Mouse (Mus musculus): ENCODE measurements around the gene Parp3. TPM values are rescaled to one million over a fixed set of nuclear protein-coding genes. Genes with fewer than 3 reads are reported as not detected.

The Parp3 gene
- polyA plus RNA-seq, 1 experiment from 2014 or later = 58.0 TPM

DNA sequence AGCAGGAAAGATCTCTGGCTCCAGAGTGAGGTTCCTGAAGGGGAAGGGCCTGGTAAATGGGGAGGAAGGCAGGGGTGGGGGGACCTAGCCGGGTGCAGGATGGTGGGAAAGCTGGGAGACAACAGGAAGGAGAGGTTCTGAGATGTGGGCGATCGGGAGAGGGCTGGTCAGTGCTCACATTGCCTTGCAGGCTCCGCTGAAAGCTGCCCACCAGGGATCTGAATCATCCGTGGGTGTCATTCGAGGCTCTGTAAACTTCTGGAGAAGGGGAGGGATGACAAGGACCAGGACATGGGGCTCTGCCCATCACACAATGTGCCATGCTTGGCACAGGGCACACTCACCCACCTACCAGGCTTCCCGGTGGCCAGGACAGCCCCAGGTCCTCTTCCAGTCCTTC lies 43.4 kb downstream of the Parp3 start:
- ATAC-seq (no peak), DNase-seq (ENCODE audit: low read depth, low spot score) (no peak)
- CTCF ChIA-PET = no interaction called here
- in situ Hi-C loops (cut with MboI; ENCODE audit: low pct_unique_long_range_greater_than_20kb) = no loop called here
- POLR2A ChIA-PET = interaction anchor here (1.2 kb wide), 1 partner anchor 15 kb away, joined by 4 read pairs; no protein-coding TSS in a partner anchor
- no peak for TF ChIP-seq CTCF (IDR thresholded peaks at IDR 0.05)
- no peaks in the 10 kb centered on the region for H3K27me3 ChIP-seq

DNA sequence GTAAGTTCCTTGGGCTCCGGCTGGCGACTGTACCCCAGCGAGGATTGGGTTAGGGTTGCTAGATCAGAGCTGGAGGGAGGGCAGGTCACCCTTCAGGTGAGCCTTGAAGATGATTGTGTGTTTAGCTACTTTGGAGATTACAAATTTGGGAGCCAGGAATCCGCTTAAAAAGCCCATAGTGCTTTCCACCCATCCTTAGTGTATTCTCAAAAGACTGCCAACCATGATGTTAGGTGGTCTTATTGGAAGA lies 46.8 kb downstream of the Parp3 start:
- POLR2A ChIA-PET = interaction anchor here (0.6 to 1.6 kb wide), 9 partner anchors 13 to 149 kb away, joined by 3 to 12 read pairs (median 4); partner anchors contain the start of genes Parp3, Pcbp4, Poc1a and Rrp9
- no peaks in the 10 kb centered on the region for H3K27me3 ChIP-seq
- DNase-seq (ENCODE audit: low read depth, low spot score) = no peak
- CTCF ChIA-PET = interaction anchor here (0.8 to 3.7 kb wide), 4 partner anchors 8 to 149 kb away, joined by 3 to 33 read pairs (median 3); partner anchors contain the start of genes Parp3, Poc1a and Rrp9
- ATAC-seq = peak; percentile 1
- in situ Hi-C loops (cut with MboI; ENCODE audit: low pct_unique_long_range_greater_than_20kb) = no loop called here
- no peak for TF ChIP-seq CTCF (IDR thresholded peaks at IDR 0.05)

DNA sequence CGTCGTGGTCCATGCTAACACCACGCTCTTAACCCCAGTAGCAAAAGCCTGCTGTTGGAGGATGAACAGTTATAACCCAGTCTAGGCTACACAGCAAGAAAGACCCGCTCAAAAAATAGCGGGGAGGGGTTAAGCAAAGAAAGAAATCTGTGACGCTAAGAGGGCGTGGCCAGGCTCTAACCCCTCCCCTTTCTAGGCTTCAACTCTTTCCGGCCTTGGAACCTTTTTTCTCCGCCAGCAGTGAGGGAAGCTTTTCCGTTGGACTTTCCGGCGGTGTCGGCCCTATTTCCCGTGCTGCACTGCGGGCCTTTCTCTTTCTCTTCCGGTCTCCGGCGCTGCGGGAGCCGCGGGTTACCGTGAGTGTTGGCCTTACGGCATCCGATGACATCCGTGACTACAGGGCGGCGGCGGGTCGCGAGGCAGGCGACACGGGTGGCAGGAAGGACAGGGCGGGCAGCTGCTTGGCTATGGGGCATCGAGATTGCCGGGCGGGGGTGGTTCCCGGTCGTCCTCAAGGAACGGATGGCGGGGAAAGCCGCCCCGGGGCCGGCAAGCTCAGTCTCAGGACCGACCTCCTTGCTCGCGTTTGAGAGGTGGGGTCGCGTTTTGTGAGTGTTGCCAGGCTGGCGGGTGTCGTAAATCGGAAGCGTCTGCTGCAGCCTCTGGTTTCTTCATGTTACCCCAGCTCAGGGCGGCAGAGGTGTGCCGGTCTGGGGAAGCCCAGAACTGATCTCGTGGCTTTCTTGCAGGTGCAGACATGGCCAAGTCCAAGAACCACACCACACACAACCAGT lies 47.3 kb downstream of the Parp3 start, which contains the start of gene Rpl29:
Gene Rpl29, plus strand, starts transcription at position 234 of the 794 bp plus-strand sequence.
- in situ Hi-C loops (cut with MboI; ENCODE audit: low pct_unique_long_range_greater_than_20kb) = no loop called here
- POLR2A ChIA-PET = interaction anchor here (0.6 to 1.6 kb wide), 10 partner anchors 14 to 148 kb away, joined by 3 to 12 read pairs (median 4); partner anchors contain the start of genes Parp3, Pcbp4, Poc1a and Rrp9
- TF ChIP-seq CTCF (IDR thresholded peaks at IDR 0.05) = no peak
- ATAC-seq = peak; percentile 68
- CTCF ChIA-PET = interaction anchor here (0.7 to 3.7 kb wide), 6 partner anchors 8 to 460 kb away, joined by 3 to 33 read pairs (median 3); partner anchors contain the start of genes Parp3, Poc1a and Rrp9
- DNase-seq (ENCODE audit: low read depth, low spot score) = peak; percentile 76
- H3K27me3 ChIP-seq = no peaks in the 10 kb centered on the region

DNA sequence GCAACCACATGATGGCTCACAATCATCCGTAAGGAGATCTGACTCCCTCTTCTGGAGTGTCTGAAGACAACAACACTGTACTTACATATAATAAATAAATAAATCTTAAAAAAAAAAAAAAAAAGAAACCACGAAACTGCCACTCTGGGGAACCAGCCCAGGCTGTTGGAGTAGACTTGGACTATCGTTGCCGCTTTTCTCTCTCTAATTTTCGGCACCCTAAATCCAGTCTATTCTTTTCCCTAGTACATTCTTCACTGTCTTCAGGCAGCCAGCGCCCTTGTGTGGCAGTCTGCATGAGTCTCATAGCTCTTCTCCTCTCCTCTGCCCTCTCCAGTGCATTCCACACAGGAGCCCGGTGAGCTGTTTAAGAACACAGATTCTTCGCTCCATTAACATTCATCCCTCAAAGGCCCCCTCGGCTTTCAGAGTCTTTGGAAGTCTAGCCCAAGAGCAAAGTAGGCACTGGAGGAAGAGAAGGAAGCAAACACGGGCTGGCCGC lies 48.0 kb downstream of the Parp3 start:
- in situ Hi-C loops (cut with MboI; ENCODE audit: low pct_unique_long_range_greater_than_20kb) = no loop called here
- CTCF ChIA-PET = interaction anchor here (0.7 to 3.7 kb wide), 5 partner anchors 17 to 461 kb away, joined by 3 to 33 read pairs (median 3); partner anchors contain the start of genes Parp3, Poc1a and Rrp9
- POLR2A ChIA-PET = interaction anchor here (0.7 to 1.6 kb wide), 4 partner anchors 14 to 148 kb away, joined by 4 to 5 read pairs (median 5); partner anchors contain the start of genes Pcbp4 and Poc1a

DNA sequence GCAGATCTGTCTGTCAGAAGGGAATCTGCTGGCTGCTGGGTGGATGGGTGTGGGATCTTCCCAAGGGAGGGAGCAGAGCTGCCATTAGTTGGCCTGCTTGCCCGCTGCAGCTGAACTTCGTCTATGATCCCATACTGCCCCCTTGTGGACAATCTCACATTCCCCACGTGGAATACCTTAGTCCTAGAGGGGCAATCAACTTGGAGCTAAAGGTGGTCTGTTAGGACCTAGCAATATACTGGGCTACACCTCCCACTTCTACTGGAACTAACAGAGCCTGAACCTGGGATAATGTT lies 54.9 kb downstream of the Parp3 start:
- no peak for DNase-seq (ENCODE audit: low read depth, low spot score)
- in situ Hi-C loops (cut with MboI; ENCODE audit: low pct_unique_long_range_greater_than_20kb) = loop anchor here (5.0 kb wide), 1 partner anchor 115 kb away; no protein-coding TSS in a partner anchor
- ChIA-PET CTCF (interaction anchor here (0.7 to 7.7 kb wide), 19 partner anchors 8 to 146 kb away, joined by 3 to 82 read pairs (median 5); partner anchors contain the start of genes Parp3, Poc1a, Rpl29 and Rrp9), POLR2A (interaction anchor here (1.4 to 1.7 kb wide), 4 partner anchors 53 to 134 kb away, joined by 4 read pairs; partner anchors contain the start of gene Dusp7)
- no peaks in the 10 kb centered on the region for H3K27me3 ChIP-seq
- peak; percentile 86 for TF ChIP-seq CTCF (IDR thresholded peaks at IDR 0.05)
- peak; percentile 80 for ATAC-seq

More for the DNA sequence above, 48.0 kb downstream of the Parp3 start:
- ATAC-seq (peak; percentile 46), DNase-seq (ENCODE audit: low read depth, low spot score) (no peak)
- no peak for TF ChIP-seq CTCF (IDR thresholded peaks at IDR 0.05)
- H3K27me3 ChIP-seq = no peaks in the 10 kb centered on the region

DNA sequence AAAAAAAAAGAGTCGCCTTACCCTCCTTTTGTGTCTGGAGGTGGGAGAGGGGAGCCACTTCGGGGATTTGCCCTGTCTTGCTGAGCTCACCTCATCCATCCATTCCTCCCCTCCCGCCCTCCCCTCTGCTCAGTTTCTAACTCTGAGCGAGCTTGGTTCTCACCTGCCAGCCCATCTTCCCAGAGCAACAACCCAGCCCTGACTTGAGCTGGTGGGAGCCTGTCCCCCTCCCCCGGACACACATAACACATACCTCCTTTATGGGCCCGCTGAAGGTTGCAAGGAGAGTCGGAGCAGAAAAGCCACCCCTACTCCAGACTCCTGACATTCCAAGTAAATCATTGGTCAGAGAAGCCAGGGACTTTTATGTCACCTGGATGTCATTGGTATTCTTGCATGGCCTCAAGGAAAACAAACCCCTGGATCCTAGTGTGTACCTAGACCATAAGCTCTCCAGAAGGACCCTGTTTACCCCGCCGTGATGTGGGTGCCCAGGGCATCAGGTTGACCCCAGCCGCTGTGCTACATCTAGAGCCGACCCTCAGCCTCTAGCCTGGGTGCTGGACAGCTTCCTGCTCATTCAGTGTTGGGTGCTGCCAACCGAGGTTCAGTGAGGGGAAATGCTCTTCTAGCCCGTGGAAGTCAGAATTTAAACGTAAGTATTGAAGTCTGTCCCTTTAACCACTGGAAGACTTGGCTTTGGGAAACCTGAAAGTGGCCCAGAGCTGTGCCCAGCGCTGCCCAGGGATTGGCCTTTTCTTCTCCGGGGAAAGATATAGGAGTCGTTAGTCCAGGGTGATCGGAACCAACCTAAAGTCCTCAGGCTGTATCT lies 55.5 kb downstream of the Parp3 start:
- ATAC-seq = peak; percentile 24
- in situ Hi-C loops (cut with MboI; ENCODE audit: low pct_unique_long_range_greater_than_20kb) = loop anchor here (5.0 kb wide), 1 partner anchor 114 kb away; no protein-coding TSS in a partner anchor
- ChIA-PET POLR2A (interaction anchor here (1.4 to 1.7 kb wide), 4 partner anchors 52 to 134 kb away, joined by 4 read pairs; partner anchors contain the start of gene Dusp7), CTCF (interaction anchor here (0.7 to 7.7 kb wide), 21 partner anchors 8 to 145 kb away, joined by 3 to 82 read pairs (median 4); partner anchors contain the start of genes Parp3, Poc1a, Rpl29 and Rrp9)
- no peak for DNase-seq (ENCODE audit: low read depth, low spot score)
- TF ChIP-seq CTCF (IDR thresholded peaks at IDR 0.05) = no peak
- H3K27me3 ChIP-seq = no peaks in the 10 kb centered on the region

DNA sequence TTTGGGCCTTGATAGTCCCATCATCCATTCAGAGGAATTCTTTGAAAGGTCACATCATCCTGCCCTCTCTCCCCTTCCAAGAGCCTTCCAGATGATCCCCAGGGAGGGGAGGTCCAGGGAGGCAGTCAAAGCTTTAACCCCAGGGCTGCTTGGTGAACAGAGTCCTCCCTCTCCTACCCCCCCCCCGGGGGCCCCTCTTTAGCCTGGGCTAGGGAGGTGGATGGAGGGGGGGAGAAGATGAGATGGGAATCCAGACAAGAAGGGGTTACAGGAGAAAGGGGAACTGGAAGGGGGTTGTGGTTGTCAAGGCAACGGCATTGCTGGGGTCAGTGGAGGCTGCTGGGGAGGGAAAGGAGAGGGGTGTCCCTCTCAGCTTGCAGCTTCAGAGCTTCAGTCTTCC lies 56.1 kb downstream of the Parp3 start:
- no peak for TF ChIP-seq CTCF (IDR thresholded peaks at IDR 0.05)
- in situ Hi-C loops (cut with MboI; ENCODE audit: low pct_unique_long_range_greater_than_20kb) = loop anchor here (5.0 kb wide), 1 partner anchor 113 kb away; no protein-coding TSS in a partner anchor
- POLR2A ChIA-PET = interaction anchor here (1.1 to 1.7 kb wide), 4 partner anchors 51 to 133 kb away, joined by 4 to 5 read pairs (median 4); partner anchors contain the start of gene Dusp7
- no peak for DNase-seq (ENCODE audit: low read depth, low spot score)
- H3K27me3 ChIP-seq = no peaks in the 10 kb centered on the region
- no peak for ATAC-seq
- CTCF ChIA-PET = interaction anchor here (1.0 to 7.7 kb wide), 11 partner anchors 14 to 133 kb away, joined by 3 to 82 read pairs (median 5); partner anchors contain the start of genes Parp3 and Rrp9

Other genes with a start within 250 kb of the Parp3 start
- 91.4 TPM for gene Alas1, start 228.3 kb downstream of the Parp3 start, polyA plus RNA-seq (2021)
- 9.9 TPM for gene Poc1a, start 195.9 kb downstream of the Parp3 start, polyA plus RNA-seq (2021)
- gene Dusp7, start 108.3 kb downstream of the Parp3 start, polyA plus RNA-seq (2021) = 13.6 TPM
- 189 TPM for gene Rpl29, start 47.5 kb downstream of the Parp3 start, polyA plus RNA-seq (2021)
- 10.8 TPM for gene Acy1, start 38.6 kb downstream of the Parp3 start, polyA plus RNA-seq (2021)
- 31.2 TPM for gene Abhd14b, start 29.5 kb downstream of the Parp3 start, polyA plus RNA-seq (2021)
- 25.2 TPM for gene Abhd14a, start 29.3 kb downstream of the Parp3 start, polyA plus RNA-seq (2021)
- 83.4 TPM for gene Pcbp4, start 23.7 kb downstream of the Parp3 start, polyA plus RNA-seq (2021)
- 0.05 TPM for gene Gpr62, start 11.0 kb downstream of the Parp3 start, polyA plus RNA-seq (2021)
- 29.9 TPM for gene Rrp9, start 986 bp downstream of the Parp3 start, polyA plus RNA-seq (2021)
- not detected for gene Iqcf1, start 23.0 kb upstream of the Parp3 start, polyA plus RNA-seq (2021)
- not detected for gene Iqcf5, start 37.6 kb upstream of the Parp3 start, polyA plus RNA-seq (2021)
- gene Iqcf3, start 84.7 kb upstream of the Parp3 start, polyA plus RNA-seq (2021) = not detected
- not detected for gene Iqcf4, start 94.0 kb upstream of the Parp3 start, polyA plus RNA-seq (2021)
- gene Iqcf6, start 149.6 kb upstream of the Parp3 start, polyA plus RNA-seq (2021) = not detected
- gene Grm2, start 179.1 kb upstream of the Parp3 start, polyA plus RNA-seq (2021) = not detected
- 162 TPM for gene Tex264, start 209.0 kb upstream of the Parp3 start, polyA plus RNA-seq (2021)

All from Patski (cell line).